Mouse (Mus musculus): Measurements from ENCODE around the gene Jam3. TPM values are rescaled to one million over a fixed set of nuclear protein-coding genes. Genes with fewer than 3 reads are reported as not detected.

The Jam3 gene
- polyA plus RNA-seq, 1 experiment from 2014 or later: 81.5 TPM

DNA sequence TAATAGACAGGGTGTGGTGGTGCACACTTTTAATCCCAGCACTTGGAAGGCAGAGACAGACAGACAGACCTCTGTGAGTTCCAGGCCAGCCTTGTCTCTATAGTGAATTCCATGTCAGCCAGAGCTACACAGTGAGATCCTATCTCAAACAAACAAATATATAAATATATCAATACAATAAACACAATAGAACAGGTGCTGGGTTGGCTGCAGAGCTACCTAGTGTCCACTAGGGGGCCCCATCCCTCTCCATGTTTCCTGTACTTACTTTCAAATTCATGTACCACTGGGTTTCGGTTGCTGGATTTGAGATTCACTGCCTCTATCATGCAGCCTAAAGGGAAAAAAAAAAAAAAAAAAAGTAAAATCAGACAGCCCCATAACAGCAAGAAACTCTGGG lies 49.1 kb downstream of the Jam3 start:
- H3K4me3 ChIP-seq (ENCODE audit: low read length): no peak overlapping the region
- H3K9ac ChIP-seq (replicated peaks; ENCODE audit: low read length): no peak overlapping the region
- no peak overlapping the region for H3K4me2 ChIP-seq (replicated peaks; ENCODE audit: low read depth, low read length)
- peaks cover 16% of the 10 kb centered on the region for H3K36me3 ChIP-seq (ENCODE audit: insufficient read depth, low read length)
- H3K9me3 ChIP-seq (ENCODE audit: low read length): no peaks in the 10 kb centered on the region
- 48% methylated on average over 1 of the region's 1 CpGs for WGBS
- no peak for ATAC-seq (ENCODE audit: low FRiP score, low TSS enrichment)
- no peaks in the 10 kb centered on the region for H3K27me3 ChIP-seq (ENCODE audit: insufficient read depth, low read length)
- H3K27ac ChIP-seq (ENCODE audit: low read length): no peak overlapping the region
- peaks cover 6% of the 10 kb centered on the region; the same call in 1 of the 2 replicates for H3K4me1 ChIP-seq (ENCODE audit: insufficient read depth, low read length)

DNA sequence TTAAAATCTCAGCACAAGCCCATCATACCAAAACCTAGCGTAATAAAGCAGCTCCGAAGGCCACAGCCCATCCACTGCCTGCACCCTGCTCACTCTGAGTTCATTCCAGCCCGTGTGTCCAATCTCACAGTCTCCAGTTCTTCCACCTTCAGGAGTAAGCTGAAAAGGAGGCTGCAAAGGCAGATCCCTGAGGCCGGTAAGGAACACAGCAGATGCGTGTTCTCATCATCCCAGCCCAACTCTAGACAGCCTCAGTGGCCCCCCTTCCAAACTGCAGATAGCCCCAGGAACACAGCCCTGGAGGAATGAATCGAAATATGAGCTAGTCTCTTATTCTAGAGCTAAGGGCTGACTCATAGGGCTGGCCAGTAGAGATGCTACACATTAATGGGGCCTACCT lies 53.8 kb downstream of the Jam3 start:
- Histone ChIP-seq H3K4me2 (replicated peaks; ENCODE audit: low read depth, low read length) (no peak overlapping the region), H3K4me1 (ENCODE audit: insufficient read depth, low read length) (peaks cover 3% of the 10 kb centered on the region), H3K4me3 (ENCODE audit: low read length) (no peak overlapping the region), H3K27ac (ENCODE audit: low read length) (no peak overlapping the region), H3K9ac (replicated peaks; ENCODE audit: low read length) (no peak overlapping the region), H3K27me3 (ENCODE audit: insufficient read depth, low read length) (no peaks in the 10 kb centered on the region), H3K9me3 (ENCODE audit: low read length) (no peaks in the 10 kb centered on the region), H3K36me3 (ENCODE audit: insufficient read depth, low read length) (peaks cover 45% of the 10 kb centered on the region)
- WGBS: 90% methylated on average over 6 of the region's 6 CpGs
- ATAC-seq (ENCODE audit: low FRiP score, low TSS enrichment): no peak

DNA sequence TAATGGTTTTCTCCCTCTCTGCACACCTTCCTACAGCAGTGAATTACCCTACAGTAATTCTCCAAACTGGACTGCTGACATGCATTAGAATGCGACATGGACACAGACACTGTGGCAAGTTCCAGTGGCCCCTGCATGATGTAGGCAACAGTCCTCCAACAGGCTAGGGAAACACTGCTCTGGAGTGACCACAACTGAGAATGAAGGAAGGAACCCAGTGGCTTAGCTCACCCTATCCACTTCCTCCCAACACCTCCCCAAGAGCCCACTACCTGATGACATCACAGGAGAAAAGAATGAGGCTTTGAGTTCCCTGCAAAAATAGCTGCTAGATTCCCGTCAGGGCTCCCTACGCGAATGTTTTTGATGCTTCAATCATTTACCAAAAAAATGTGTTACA lies 55.7 kb downstream of the Jam3 start:
- H3K4me2 ChIP-seq (replicated peaks; ENCODE audit: low read depth, low read length): no peak overlapping the region
- no peak overlapping the region for H3K9ac ChIP-seq (replicated peaks; ENCODE audit: low read length)
- no peak overlapping the region for H3K27ac ChIP-seq (ENCODE audit: low read length)
- H3K4me1 ChIP-seq (ENCODE audit: insufficient read depth, low read length): peaks cover 3% of the 10 kb centered on the region
- no peak overlapping the region for H3K4me3 ChIP-seq (ENCODE audit: low read length)
- ATAC-seq (ENCODE audit: low FRiP score, low TSS enrichment): no peak
- 83% methylated on average over 4 of the region's 4 CpGs for WGBS
- H3K36me3 ChIP-seq (ENCODE audit: insufficient read depth, low read length): peaks cover 58% of the 10 kb centered on the region
- H3K9me3 ChIP-seq (ENCODE audit: low read length): no peaks in the 10 kb centered on the region
- H3K27me3 ChIP-seq (ENCODE audit: insufficient read depth, low read length): no peaks in the 10 kb centered on the region

GRCm38 (mm10) chr9:27098557-27098956 lies 56.7 kb downstream of the Jam3 start:
- Histone ChIP-seq H3K27me3 (ENCODE audit: insufficient read depth, low read length) (no peaks in the 10 kb centered on the region), H3K27ac (ENCODE audit: low read length) (peak overlapping the region; percentile 41), H3K4me2 (replicated peaks; ENCODE audit: low read depth, low read length) (no peak overlapping the region), H3K4me3 (ENCODE audit: low read length) (no peak overlapping the region), H3K9me3 (ENCODE audit: low read length) (no peaks in the 10 kb centered on the region), H3K36me3 (ENCODE audit: insufficient read depth, low read length) (peaks cover 60% of the 10 kb centered on the region), H3K4me1 (ENCODE audit: insufficient read depth, low read length) (peaks cover 3% of the 10 kb centered on the region), H3K9ac (replicated peaks; ENCODE audit: low read length) (no peak overlapping the region)
- peak; percentile 55 for ATAC-seq (ENCODE audit: low FRiP score, low TSS enrichment)
- WGBS: 60% methylated on average over 8 of the region's 8 CpGs

DNA sequence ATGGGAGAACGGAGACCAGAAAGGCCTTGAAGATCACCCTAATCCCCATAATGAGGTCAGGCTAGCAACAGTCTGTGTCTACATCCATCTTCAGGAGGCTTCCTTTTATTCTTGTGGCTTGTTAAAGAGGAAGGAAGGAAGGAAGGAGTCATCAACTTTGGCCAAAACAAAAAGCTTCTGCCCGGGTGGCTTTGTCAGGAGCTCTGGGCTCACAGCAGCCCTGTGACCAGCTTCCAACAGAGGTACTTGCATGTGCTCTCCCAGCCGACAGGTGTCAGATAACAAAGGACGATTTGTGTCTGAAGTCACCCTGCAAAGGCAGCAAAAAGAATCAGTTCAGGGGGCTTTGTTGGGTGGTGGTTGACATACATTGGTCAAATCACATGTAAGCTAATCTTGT lies 57.1 kb downstream of the Jam3 start:
- Histone ChIP-seq H3K27me3 (ENCODE audit: insufficient read depth, low read length) (no peaks in the 10 kb centered on the region), H3K4me3 (ENCODE audit: low read length) (no peak overlapping the region), H3K4me2 (replicated peaks; ENCODE audit: low read depth, low read length) (no peak overlapping the region), H3K9me3 (ENCODE audit: low read length) (no peaks in the 10 kb centered on the region), H3K36me3 (ENCODE audit: insufficient read depth, low read length) (peaks cover 61% of the 10 kb centered on the region), H3K9ac (replicated peaks; ENCODE audit: low read length) (no peak overlapping the region), H3K4me1 (ENCODE audit: insufficient read depth, low read length) (peaks cover 3% of the 10 kb centered on the region), H3K27ac (ENCODE audit: low read length) (peak overlapping the region; percentile 68)
- WGBS: 23% methylated on average over 4 of the region's 4 CpGs
- peak; percentile 62; the same call in 1 of the 2 replicates for ATAC-seq (ENCODE audit: low FRiP score, low TSS enrichment)

DNA sequence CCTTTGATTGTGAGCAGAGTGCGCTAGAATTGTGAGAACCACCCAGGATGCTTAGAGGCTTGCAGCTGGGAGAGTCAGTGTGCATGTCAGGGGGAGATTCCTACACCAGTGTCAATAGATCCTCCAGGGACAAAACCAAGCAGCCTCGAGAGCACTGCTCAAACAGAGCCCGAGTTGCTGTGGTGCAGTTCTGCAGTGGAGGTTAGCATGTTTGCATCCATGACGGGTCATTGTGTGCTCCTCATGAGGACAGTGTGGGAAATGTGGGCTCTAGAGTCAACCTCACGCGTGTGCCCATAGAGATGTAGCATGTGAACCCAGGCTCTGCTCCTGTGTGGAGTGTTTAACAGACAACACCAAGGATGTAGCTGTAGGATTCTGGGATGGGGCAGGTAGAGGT lies 62.3 kb downstream of the Jam3 start:
- Histone ChIP-seq H3K36me3 (ENCODE audit: insufficient read depth, low read length) (peaks cover 77% of the 10 kb centered on the region), H3K27ac (ENCODE audit: low read length) (no peak overlapping the region), H3K27me3 (ENCODE audit: insufficient read depth, low read length) (no peaks in the 10 kb centered on the region), H3K4me1 (ENCODE audit: insufficient read depth, low read length) (peaks cover 2% of the 10 kb centered on the region), H3K9ac (replicated peaks; ENCODE audit: low read length) (no peak overlapping the region), H3K9me3 (ENCODE audit: low read length) (no peaks in the 10 kb centered on the region), H3K4me3 (ENCODE audit: low read length) (no peak overlapping the region), H3K4me2 (replicated peaks; ENCODE audit: low read depth, low read length) (no peak overlapping the region)
- 92% methylated on average over 6 of the region's 6 CpGs for WGBS
- no peak for ATAC-seq (ENCODE audit: low FRiP score, low TSS enrichment)

GRCm38 (mm10) chr9:27090801-27091775 lies 64.1 kb downstream of the Jam3 start:
- H3K4me3 ChIP-seq (ENCODE audit: low read length): no peak overlapping the region
- no peak for ATAC-seq (ENCODE audit: low FRiP score, low TSS enrichment)
- H3K4me2 ChIP-seq (replicated peaks; ENCODE audit: low read depth, low read length): no peak overlapping the region
- no peaks in the 10 kb centered on the region for H3K27me3 ChIP-seq (ENCODE audit: insufficient read depth, low read length)
- H3K27ac ChIP-seq (ENCODE audit: low read length): no peak overlapping the region
- no peaks in the 10 kb centered on the region for H3K9me3 ChIP-seq (ENCODE audit: low read length)
- H3K9ac ChIP-seq (replicated peaks; ENCODE audit: low read length): no peak overlapping the region
- peaks cover 83% of the 10 kb centered on the region for H3K36me3 ChIP-seq (ENCODE audit: insufficient read depth, low read length)
- WGBS: 91% methylated on average over 13 of the region's 13 CpGs
- no peaks in the 10 kb centered on the region for H3K4me1 ChIP-seq (ENCODE audit: insufficient read depth, low read length)

DNA sequence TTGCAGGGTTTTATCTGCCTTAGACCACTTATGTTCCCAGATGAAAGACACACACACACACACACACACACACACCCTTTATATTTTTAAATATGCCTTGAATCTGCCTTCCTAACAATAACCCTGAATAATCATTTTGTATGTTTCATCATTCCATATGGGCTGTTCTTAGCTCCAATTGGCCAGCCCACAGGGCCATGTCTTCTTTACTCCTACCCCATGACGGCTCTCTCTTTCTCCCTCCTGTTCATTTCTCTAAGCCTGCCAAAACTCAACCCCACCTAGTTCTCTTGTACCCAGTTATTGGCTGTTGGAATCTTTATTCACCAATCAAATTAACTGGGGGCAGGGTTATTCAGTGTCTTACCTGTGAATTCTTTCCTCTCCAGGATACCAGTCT lies 65.1 kb downstream of the Jam3 start:
- H3K36me3 ChIP-seq (ENCODE audit: insufficient read depth, low read length): peaks cover 84% of the 10 kb centered on the region
- H3K27ac ChIP-seq (ENCODE audit: low read length): no peak overlapping the region
- H3K4me1 ChIP-seq (ENCODE audit: insufficient read depth, low read length): no peaks in the 10 kb centered on the region
- H3K9ac ChIP-seq (replicated peaks; ENCODE audit: low read length): no peak overlapping the region
- no peak overlapping the region for H3K4me3 ChIP-seq (ENCODE audit: low read length)
- 85% methylated on average over 1 of the region's 1 CpGs for WGBS
- H3K27me3 ChIP-seq (ENCODE audit: insufficient read depth, low read length): no peaks in the 10 kb centered on the region
- no peak overlapping the region for H3K4me2 ChIP-seq (replicated peaks; ENCODE audit: low read depth, low read length)
- H3K9me3 ChIP-seq (ENCODE audit: low read length): no peaks in the 10 kb centered on the region
- no peak for ATAC-seq (ENCODE audit: low FRiP score, low TSS enrichment)

DNA sequence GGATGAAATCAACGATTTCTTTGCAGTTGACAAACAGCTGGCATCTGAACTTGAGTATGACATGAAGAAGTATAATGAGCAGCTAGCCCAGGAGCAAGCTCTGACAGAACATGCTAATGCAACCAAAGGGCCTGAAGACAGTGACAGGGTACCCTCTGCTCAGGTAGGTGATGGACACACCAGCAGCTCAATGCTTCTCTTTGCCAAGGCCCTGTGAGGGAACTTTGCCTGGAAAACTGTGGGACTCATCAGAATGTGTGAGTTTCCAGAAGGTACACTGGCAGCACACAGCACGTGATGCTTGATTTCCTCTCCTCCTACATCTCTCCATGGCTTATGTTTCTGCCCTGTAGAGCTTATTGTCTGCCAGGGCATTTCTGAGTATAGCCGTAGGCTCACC lies 67.8 kb downstream of the Jam3 start:
- 91% methylated on average over 3 of the region's 3 CpGs for WGBS
- Histone ChIP-seq H3K9me3 (ENCODE audit: low read length) (no peaks in the 10 kb centered on the region), H3K4me1 (ENCODE audit: insufficient read depth, low read length) (no peaks in the 10 kb centered on the region), H3K4me3 (ENCODE audit: low read length) (no peak overlapping the region), H3K27ac (ENCODE audit: low read length) (no peak overlapping the region), H3K27me3 (ENCODE audit: insufficient read depth, low read length) (no peaks in the 10 kb centered on the region), H3K4me2 (replicated peaks; ENCODE audit: low read depth, low read length) (no peak overlapping the region), H3K9ac (replicated peaks; ENCODE audit: low read length) (no peak overlapping the region), H3K36me3 (ENCODE audit: insufficient read depth, low read length) (peaks cover 85% of the 10 kb centered on the region)
- ATAC-seq (ENCODE audit: low FRiP score, low TSS enrichment): no peak

GRCm38 (mm10) chr9:27086256-27086655 lies 69.0 kb downstream of the Jam3 start:
- ATAC-seq (ENCODE audit: low FRiP score, low TSS enrichment): no peak
- Histone ChIP-seq H3K27ac (ENCODE audit: low read length) (no peak overlapping the region), H3K27me3 (ENCODE audit: insufficient read depth, low read length) (no peaks in the 10 kb centered on the region)

More at GRCm38 (mm10) chr9:27086256-27086655, 69.0 kb downstream of the Jam3 start:
- Histone ChIP-seq H3K4me1 (ENCODE audit: insufficient read depth, low read length) (no peaks in the 10 kb centered on the region), H3K9ac (replicated peaks; ENCODE audit: low read length) (no peak overlapping the region), H3K9me3 (ENCODE audit: low read length) (no peaks in the 10 kb centered on the region), H3K4me3 (ENCODE audit: low read length) (no peak overlapping the region), H3K4me2 (replicated peaks; ENCODE audit: low read depth, low read length) (no peak overlapping the region), H3K36me3 (ENCODE audit: insufficient read depth, low read length) (peaks cover 83% of the 10 kb centered on the region)
- WGBS: 86% methylated on average over 5 of the region's 5 CpGs
